Mouse (Mus musculus): ENCODE data around the gene Lmo2. TPM values are rescaled to one million over a fixed set of nuclear protein-coding genes. Genes with fewer than 3 reads are reported as not detected.
"Not testable (repeated sequence)": the region's sequence is repeated elsewhere in the genome, so short reads cannot be mapped to it uniquely, and the experiment has no call there.

The Lmo2 gene
- total and polyA plus RNA-seq, 2 experiments, result 3.8 to 4.5 TPM

GRCm38 (mm10) chr2:104002711-104003413 lies 45.1 kb downstream of the Lmo2 start:
- no peak overlapping the region for H3K9ac ChIP-seq (ENCODE audit: low read depth, low read length)
- H3K36me3 ChIP-seq (ENCODE audit: control insufficient read depth, insufficient read depth, low read length), result no peaks in the 10 kb centered on the region
- WGBS, result 36% methylated on average over 16 of the region's 16 CpGs
- H3K4me1 ChIP-seq (ENCODE audit: control insufficient read depth, insufficient read depth, low read length), result peaks cover 4% of the 10 kb centered on the region; the same call in 1 of the 2 replicates
- H3K4me3 ChIP-seq (ENCODE audit: insufficient read depth, low read depth, low read length), result no peak overlapping the region
- no peak for TF ChIP-seq POLR2A (IDR thresholded peaks at IDR 0.05; ENCODE audit: extremely low read depth, insufficient read depth, low read length)
- peak; percentile 87 for TF ChIP-seq CTCF (IDR thresholded peaks at IDR 0.05; ENCODE audit: low read depth, low read length)
- H3K79me2 ChIP-seq (ENCODE audit: control insufficient read depth, insufficient read depth, low read length), result no peaks in the 10 kb centered on the region
- no peak overlapping the region for H3K27ac ChIP-seq (replicated peaks; ENCODE audit: insufficient read depth, low read depth, low read length)
- H3K27me3 ChIP-seq (ENCODE audit: control insufficient read depth, insufficient read depth, low read length), result no peaks in the 10 kb centered on the region
- peak; percentile 43 for DNase-seq (ENCODE audit: extremely low read depth, low read depth, low spot score)

- TF ChIP-seq POLR2A (IDR thresholded peaks at IDR 0.05; ENCODE audit: extremely low read depth, insufficient read depth, low read length) (no peak), CTCF (IDR thresholded peaks at IDR 0.05; ENCODE audit: low read depth, low read length) (no peak)
- H3K79me2 ChIP-seq (ENCODE audit: control insufficient read depth, insufficient read depth, low read length), result no peaks in the 10 kb centered on the region
- H3K27ac ChIP-seq (replicated peaks; ENCODE audit: insufficient read depth, low read depth, low read length), result peak overlapping the region; percentile 95
- peak; percentile 95 for DNase-seq (ENCODE audit: extremely low read depth, low read depth, low spot score)
- H3K4me3 ChIP-seq (ENCODE audit: insufficient read depth, low read depth, low read length), result no peak overlapping the region
- H3K27me3 ChIP-seq (ENCODE audit: control insufficient read depth, insufficient read depth, low read length), result no peaks in the 10 kb centered on the region
- 31% methylated on average over 7 of the region's 7 CpGs for WGBS
- peaks cover 8% of the 10 kb centered on the region; the same call in 1 of the 2 replicates for H3K4me1 ChIP-seq (ENCODE audit: control insufficient read depth, insufficient read depth, low read length)
- no peaks in the 10 kb centered on the region for H3K36me3 ChIP-seq (ENCODE audit: control insufficient read depth, insufficient read depth, low read length)
- no peak overlapping the region for H3K9ac ChIP-seq (ENCODE audit: low read depth, low read length)
These were observed 50.2 kb downstream of the Lmo2 start for GRCm38 (mm10) chr2:104007793-104008519.

- H3K79me2 ChIP-seq (ENCODE audit: control insufficient read depth, insufficient read depth, low read length); H3K9ac ChIP-seq (ENCODE audit: low read depth, low read length); H3K36me3 ChIP-seq (ENCODE audit: control insufficient read depth, insufficient read depth, low read length); H3K4me1 ChIP-seq (ENCODE audit: control insufficient read depth, insufficient read depth, low read length); H3K27me3 ChIP-seq (ENCODE audit: control insufficient read depth, insufficient read depth, low read length); H3K4me3 ChIP-seq (ENCODE audit: insufficient read depth, low read depth, low read length): not testable (repeated sequence)
- WGBS, result 30% methylated on average over 3 of the region's 3 CpGs
- DNase-seq (ENCODE audit: extremely low read depth, low read depth, low spot score), result peak; percentile 93
- H3K27ac ChIP-seq (replicated peaks; ENCODE audit: insufficient read depth, low read depth, low read length), result peak overlapping the region; percentile 95
These were observed 51.1 kb downstream of the Lmo2 start for GRCm38 (mm10) chr2:104008853-104009252.

- no peak for DNase-seq (ENCODE audit: extremely low read depth, low read depth, low spot score)
- Histone ChIP-seq H3K79me2 (ENCODE audit: control insufficient read depth, insufficient read depth, low read length) (peaks cover 5% of the 10 kb centered on the region), H3K4me3 (ENCODE audit: insufficient read depth, low read depth, low read length) (no peak overlapping the region), H3K27me3 (ENCODE audit: control insufficient read depth, insufficient read depth, low read length) (no peaks in the 10 kb centered on the region), H3K9ac (ENCODE audit: low read depth, low read length) (no peak overlapping the region), H3K36me3 (ENCODE audit: control insufficient read depth, insufficient read depth, low read length) (no peaks in the 10 kb centered on the region), H3K4me1 (ENCODE audit: control insufficient read depth, insufficient read depth, low read length) (no peaks in the 10 kb centered on the region), H3K27ac (replicated peaks; ENCODE audit: insufficient read depth, low read depth, low read length) (no peak overlapping the region)
- no peak for TF ChIP-seq POLR2A (IDR thresholded peaks at IDR 0.05; ENCODE audit: extremely low read depth, insufficient read depth, low read length)
- WGBS, result 88% methylated on average over 7 of the region's 7 CpGs
These were observed 65.3 kb downstream of the Lmo2 start for GRCm38 (mm10) chr2:104023096-104023495.

- Histone ChIP-seq H3K4me3 (ENCODE audit: insufficient read depth, low read depth, low read length) (no peak overlapping the region), H3K9ac (ENCODE audit: low read depth, low read length) (no peak overlapping the region), H3K36me3 (ENCODE audit: control insufficient read depth, insufficient read depth, low read length) (no peaks in the 10 kb centered on the region), H3K4me1 (ENCODE audit: control insufficient read depth, insufficient read depth, low read length) (peaks cover 2% of the 10 kb centered on the region; the same call in 1 of the 2 replicates), H3K27ac (replicated peaks; ENCODE audit: insufficient read depth, low read depth, low read length) (no peak overlapping the region), H3K79me2 (ENCODE audit: control insufficient read depth, insufficient read depth, low read length) (peaks cover 12% of the 10 kb centered on the region), H3K27me3 (ENCODE audit: control insufficient read depth, insufficient read depth, low read length) (no peaks in the 10 kb centered on the region)
- TF ChIP-seq POLR2A (IDR thresholded peaks at IDR 0.05; ENCODE audit: extremely low read depth, insufficient read depth, low read length), result no peak
- TF ChIP-seq CTCF (IDR thresholded peaks at IDR 0.05; ENCODE audit: low read depth, low read length), result no peak
- 98% methylated on average over 4 of the region's 4 CpGs for WGBS
- DNase-seq (ENCODE audit: extremely low read depth, low read depth, low spot score), result no peak
These were observed 66.9 kb downstream of the Lmo2 start for GRCm38 (mm10) chr2:104024656-104025055.
